Mouse (Mus musculus): ENCODE results near the gene Wscd2.

Gene Wscd2

DNA sequence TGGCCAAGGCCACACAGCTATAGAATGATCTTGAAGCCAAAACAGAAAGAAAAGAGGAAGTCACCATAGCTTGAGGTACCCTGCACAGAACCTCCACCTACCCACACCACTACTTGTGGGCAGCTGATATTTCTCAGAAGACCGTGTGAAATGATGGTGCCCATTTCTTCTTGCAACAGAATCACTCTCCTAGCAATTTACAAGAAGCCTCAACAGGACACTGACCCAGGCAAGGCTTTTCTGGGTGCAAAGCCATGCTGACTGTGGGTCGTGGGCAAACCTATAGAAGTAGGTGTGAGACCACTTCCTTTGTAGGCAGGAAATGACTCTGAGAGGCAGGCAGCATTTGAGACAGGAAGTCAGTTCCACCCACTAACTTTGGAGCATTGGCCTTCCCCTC, 49.3 kb downstream of the Wscd2 start:
- no peak for DNase-seq (ENCODE audit: low spot score in 2 of 2)

DNA sequence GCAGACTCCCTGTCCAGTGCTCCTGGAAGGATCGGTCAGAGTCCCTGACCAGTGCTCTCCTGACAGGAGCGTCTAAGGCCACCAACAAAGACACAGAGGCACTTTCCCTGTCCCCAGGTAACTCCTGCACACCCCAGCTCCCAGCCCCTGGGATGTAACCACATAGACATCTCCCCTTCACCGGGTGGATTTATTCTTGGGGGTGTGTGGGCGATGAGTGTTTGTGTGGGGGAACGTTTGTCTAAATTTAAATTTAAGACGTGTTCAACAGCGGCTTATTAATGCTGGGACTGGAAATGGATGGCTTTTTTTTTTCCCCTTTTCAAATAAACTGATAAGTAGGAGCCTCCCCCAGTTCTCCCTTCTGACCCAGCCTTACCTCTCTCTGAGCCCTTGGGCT, 49.7 kb downstream of the Wscd2 start:
- no peak for DNase-seq (ENCODE audit: low spot score in 2 of 2)

DNA sequence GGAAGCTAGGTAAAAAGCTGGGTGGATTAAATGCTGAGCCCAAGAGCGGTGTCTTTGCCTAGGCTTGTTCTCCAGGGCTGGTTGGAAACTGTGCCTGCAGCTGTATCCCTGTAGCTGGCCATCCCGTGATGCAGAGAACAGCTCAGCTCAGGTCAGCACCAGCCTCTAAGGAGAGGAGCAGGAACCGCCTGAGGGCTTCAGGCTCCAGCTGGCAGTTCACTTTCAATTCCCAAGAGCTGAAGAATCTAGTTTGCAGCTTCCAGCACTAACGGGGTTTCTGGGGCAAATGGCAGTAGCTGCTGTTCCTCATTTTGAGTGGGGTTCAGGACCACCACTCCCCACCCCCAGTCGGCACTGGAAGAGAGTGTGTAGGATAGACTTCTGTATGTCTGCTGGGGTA, 51.1 kb downstream of the Wscd2 start:
- no peak for DNase-seq (ENCODE audit: low spot score in 2 of 2)

DNA sequence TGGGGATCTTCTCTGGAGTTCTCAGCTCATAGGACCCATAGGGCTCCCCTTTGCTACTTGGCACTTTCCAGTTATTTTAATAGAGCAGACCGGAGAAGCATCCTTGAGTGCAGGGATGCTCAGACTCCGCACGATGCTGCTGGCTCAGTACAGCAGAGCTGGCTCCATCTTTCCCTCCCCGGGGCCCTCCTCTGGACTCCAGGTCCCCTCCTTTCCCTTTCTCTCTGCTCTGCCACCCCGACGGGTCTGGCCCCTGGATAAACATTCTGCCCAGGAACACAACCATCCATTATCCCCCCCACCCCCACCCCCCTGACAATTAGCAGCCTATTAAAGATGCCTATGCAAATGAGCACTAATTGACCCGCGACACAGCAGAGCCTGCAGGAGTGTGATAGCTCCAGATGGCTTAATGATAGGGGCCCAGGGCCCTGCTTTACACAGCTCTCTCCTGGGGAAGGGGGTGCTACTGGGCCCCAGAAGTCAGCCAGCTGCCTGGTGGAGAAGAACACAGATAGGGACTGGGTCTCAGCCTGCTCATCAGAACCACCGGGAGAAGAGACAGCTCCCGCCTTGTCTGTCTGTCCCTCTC, 52.8 kb downstream of the Wscd2 start:
- DNase-seq (ENCODE audit: low spot score in 2 of 2) = no peak

DNA sequence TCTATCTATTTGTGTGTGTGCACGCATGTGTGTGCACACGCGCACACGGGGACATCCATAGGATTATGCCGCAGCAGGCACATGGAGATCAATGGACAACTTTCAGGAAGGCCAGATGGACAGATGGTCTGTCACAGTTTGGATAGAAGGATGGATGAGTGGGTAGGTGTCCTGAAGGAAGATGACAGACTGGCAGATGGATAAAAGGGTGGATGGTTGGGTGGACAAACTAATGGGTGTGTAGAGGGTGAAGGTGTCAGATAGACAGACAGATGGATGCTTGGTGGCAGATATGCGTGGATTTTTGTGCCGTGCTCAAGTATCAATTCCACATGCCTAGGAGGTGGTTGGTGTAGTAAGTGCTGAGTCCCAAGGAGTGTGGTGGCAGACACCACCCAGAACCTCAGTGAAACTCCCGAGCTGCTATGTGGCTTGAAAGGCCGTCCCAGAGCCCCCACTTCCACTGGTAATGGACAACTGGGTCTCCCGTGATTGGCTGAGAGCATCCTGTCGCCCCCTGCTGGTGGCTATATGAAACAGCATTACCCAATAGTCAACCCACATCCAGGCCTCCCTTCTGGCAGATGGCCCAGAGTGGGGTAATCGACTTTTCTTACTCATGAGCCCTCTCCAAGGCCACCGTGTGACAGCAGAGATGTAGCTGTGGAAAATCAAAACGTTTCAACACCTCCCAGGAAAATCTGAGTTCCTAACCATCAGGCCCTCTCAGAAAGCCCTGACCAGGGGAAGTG, 58.0 kb downstream of the Wscd2 start:
- peak; percentile 37 to 43 for DNase-seq (ENCODE audit: low spot score in 2 of 2)

DNA sequence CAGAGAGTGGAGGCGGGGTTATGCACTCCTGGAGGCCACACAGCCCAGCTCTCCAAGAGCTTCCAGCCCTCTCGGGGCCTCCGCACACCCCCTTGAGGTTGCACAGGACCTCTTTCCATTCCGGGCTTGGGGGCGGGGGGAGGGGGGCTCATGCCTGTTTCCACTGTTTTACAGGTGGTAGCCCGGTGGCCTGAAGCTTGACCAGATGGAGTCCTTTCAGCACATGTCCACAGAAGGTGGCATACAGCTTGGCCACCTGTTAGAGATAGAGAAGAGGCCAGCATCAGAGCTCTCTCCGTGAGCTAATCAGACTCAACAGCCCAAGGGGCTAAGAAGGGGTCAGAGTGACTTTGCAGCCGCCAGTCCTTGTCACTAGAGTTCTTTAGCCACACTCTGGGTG, 60.1 kb downstream of the Wscd2 start:
- no peak for DNase-seq (ENCODE audit: low spot score in 2 of 2)

DNA sequence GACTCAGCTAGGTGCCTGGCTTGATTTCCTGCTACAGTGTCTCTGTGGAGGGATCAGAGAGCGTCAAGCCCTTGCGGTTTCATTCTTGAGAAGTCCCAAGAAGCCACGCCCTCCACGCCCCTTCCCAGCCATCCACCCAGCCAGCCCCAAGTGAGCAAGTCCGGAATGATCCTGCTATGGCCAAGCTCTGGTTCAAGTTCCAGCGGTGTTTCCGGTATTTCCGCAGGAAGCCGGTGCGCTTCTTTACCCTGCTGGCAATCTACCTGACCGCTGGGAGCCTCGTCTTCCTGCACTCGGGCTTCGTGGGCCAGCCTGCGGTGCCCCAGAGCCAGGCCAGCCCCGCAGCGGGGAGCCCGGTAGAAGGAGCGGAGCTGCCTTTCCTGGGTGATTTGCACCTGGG, 60.6 kb downstream of the Wscd2 start:
- no peak for DNase-seq (ENCODE audit: low spot score in 2 of 2)

DNA sequence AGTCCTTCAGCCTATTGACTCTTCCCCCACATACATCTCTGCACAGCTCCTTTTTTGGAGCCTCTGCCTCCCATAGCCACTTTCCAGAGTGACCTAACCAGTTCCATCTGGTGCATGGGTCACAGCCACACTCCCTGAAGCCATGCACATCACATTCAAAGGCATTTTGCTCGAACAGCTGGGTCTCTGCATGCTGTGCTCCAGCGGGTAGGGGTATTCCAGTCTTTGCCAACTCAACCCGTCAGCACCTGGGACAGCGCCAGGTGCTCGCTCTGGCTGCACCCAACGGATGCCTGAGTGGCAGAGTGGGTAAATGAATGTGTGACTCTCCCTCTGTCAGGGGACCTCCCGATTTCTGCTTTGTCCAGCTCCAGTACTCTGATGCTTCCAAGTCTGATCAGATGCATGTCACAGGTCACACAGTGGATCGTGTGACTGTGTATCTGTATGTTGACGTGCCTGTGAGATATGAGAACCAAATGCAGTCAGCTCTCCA, 63.3 kb downstream of the Wscd2 start:
- DNase-seq (ENCODE audit: low spot score in 2 of 2) = no peak

DNA sequence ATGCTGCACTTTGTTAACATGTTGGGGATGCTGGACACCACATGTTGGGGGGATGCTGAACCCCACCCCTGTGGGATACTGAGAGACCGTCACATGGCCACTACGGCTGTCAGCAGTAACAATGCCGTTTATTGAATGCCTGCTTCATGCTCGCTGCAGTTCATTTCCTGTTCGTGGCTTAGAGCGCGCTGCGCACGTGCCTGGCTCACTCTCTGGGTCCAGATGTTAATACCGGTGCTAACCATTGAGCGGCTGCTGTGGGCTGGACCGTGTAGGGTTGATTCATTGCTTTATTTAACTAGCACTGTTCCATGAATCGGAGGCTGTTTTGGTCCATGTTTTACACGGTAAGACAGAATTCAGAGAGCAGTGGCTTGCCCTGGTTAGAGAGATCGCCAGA, 64.0 kb downstream of the Wscd2 start:
- no peak for DNase-seq (ENCODE audit: low spot score in 2 of 2)

DNA sequence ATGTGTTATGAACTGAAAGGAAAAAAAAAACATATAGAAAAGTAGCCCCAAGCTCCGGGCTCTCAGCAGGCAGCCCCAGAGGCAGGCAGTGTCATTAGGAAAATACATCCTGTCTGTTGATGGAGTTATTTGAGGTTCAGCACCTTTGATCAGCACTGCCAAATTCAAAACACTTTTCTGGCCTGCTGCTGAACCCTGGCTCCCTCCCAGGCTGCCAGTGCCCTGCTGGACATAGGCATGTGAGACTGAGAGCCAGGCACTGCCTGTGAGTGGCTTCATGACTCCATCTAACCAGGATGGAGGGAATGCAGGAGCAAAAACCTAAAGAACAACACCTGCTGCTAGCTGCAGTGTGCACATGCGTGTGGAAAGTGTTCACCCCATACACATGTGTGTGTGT, 64.4 kb downstream of the Wscd2 start:
- no peak for DNase-seq (ENCODE audit: low spot score in 2 of 2)

DNA sequence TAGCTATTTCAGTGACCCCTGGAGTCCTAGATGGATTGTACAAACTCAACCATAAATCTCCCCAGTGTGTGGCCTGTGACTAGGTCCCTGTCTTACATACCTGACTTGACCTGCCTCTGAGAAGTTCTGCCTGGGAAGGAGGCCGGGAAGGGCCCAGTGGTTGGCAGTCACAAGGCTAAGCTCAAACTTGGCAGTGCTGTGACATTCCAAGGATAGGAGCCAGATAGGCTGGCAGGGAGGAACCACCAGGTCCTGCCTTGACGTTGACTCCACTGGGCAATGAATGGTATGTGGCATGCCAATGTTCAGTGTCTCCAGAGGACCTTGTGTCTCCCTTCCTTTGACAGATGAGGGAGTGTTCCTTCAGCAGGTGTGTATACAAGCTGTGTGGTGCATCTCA, 65.6 kb downstream of the Wscd2 start:
- no peak for DNase-seq (ENCODE audit: low spot score in 2 of 2)

DNA sequence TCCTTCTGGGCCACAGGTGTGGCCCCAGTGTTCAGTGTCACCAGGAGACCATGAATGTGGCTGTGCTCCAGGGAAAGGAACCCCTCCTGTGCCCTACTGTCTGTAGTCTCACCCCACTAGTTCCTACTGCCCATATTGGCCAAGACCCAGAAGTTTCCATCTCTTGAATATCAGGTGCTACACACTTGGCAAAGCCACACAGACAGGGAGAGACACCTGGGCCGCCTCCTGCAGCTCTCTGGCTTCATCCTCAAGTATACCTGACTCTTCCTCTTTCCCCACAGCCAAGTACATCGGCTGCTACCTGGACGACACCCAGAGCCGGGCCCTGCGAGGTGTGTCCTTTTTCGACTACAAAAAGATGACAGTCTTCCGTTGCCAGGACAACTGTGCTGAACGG, 67.9 kb downstream of the Wscd2 start:
- DNase-seq (ENCODE audit: low spot score in 2 of 2) = no peak

DNA sequence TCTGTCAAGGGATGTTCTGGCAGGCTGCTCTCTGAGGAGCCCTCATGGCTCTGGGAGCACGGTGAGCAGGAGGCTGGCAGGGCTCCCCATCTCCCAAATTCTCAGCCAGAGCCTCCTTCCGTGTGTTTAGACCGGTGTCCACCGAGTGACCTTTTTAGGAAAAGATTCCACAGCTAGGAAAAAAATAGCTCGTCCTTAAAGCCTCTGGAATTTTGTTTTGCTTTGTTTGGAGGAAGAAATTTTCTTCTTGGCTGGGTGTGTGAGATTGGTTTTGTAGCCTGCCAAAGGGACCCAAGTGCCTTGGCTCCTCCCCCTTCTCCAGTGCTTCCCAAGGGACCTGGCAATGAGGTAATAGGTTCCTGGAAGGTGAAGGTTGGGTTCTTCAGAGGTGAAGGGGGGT, 69.5 kb downstream of the Wscd2 start:
- DNase-seq (ENCODE audit: low spot score in 2 of 2) = no peak

DNA sequence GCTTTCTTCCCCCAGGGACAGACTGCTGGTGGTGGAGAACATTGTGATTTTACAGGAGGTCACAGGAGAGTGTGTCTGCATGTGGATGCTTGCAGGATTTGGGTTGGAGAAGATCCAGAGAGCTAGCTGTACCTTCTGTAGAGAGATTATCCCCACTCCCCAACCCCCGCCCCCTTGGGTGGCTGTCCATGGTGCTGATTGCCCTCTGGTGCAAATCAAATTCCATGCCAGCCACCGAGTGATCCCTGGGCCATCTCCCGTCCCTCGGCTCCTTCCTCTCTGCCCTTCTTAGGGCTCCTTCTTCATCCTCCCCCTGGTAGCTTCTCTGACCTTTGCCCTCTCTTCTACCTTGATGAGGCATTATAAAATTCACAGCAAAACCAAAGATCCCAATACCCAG, 74.3 kb downstream of the Wscd2 start:
- DNase-seq (ENCODE audit: low spot score in 2 of 2) = no peak

DNA sequence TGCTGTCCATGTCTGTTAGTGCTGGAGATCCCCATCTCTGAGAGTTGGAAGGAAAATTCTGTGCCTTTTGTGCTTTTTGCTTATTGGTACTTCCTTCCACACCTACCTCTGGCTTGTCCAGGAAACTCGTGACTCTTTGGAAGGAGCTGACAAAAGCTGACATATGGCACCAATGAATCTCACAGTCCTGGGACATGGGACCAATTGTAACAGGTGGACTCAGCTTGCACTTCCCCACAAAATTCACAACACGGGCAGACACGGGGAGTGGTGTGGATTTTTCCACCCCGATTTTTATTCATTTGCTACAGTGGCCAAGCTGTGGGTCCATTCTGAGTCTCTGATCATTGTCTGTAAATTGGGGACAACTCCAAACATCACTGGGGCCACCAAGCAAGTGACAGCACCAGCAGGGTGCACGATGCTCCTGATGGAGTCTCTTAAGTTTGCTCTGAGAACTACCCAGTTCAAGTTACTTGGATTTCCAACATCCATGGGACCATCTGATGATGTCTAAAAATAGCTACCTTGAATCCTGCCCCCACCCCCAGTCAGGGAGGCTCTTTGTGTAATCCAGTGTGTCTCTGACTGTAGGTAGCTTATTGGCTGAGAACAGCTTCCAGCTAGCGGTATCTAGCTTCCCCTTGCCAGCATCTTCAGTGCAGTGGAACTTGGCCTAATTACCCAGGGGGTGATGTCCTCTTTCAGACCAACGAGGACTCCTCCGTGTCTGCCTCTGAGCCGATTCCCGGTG, 75.1 kb downstream of the Wscd2 start:
- no peak for DNase-seq (ENCODE audit: low spot score in 2 of 2)

DNA sequence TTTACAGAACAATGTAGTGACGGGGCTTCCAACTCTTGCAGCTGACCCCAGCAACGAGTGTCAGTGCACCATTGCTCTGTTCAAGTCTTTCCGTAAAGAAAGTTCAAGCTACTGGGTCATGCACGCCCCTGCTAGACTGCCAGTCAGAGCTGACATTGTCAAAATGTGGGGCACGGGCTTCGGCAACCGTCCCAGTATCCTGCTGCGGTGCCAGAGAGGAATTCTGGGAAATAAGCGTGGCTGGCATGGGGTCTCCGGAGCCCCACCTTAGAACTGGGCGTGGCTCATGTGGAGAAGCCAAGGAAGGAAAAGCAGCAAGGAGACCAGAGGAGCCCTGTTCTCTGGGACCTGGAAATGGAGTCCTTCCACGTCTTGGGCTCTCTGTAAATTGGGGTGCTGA, 75.7 kb downstream of the Wscd2 start:
- no peak for DNase-seq (ENCODE audit: low spot score in 2 of 2)

DNA sequence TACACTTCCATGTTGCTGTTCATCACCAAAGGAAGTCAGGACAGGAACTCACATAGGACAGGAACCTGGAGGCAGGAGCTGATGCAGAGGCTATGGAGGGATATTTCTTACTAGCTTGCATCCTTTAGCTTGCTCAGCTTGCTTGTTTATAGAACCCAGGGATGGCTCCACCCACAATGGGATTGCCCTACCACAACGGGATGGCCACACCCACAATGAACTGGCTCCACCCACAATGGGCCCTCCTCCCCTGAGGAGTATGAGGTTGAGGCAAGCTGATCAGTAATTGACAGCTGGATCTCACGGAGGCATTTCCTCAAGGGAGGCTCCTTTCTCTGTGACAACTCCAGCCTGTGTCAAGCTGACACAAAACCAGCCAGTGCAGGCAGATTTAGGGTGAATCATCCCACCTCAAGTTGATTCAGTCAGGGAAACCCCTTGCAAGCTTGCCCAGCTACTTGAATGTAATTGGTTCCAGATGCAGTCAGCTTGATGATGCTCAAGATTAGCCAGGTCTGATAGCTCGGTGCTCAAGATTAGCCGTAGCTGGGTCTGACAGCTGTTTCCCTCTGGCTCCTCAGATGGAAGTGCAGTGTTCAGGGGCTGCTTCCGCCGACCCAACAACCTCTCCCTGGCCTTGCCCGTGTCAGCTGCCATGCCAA, 80.1 kb downstream of the Wscd2 start:
- no peak for DNase-seq (ENCODE audit: low spot score in 2 of 2)

DNA sequence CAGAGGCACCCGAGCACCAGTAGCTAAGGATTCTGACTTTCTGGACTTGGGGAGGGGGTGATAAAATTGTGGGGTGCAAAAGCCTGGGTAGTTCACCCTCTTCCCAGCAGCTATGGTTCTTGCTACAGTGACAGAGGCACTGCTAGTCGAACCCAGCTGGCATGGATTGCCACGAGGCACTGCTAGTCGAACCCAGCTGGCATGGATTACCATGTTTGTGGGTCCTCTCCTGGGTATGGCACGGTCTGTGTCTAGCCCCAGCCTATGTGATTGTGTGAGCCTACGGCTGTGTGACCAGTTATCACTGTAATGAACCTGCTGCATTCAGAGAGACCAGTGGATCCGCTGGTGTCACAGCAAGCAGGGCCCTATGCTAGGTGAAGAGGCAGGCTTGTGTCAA, 87.4 kb downstream of the Wscd2 start:
- no peak for DNase-seq (ENCODE audit: low spot score in 2 of 2)

DNA sequence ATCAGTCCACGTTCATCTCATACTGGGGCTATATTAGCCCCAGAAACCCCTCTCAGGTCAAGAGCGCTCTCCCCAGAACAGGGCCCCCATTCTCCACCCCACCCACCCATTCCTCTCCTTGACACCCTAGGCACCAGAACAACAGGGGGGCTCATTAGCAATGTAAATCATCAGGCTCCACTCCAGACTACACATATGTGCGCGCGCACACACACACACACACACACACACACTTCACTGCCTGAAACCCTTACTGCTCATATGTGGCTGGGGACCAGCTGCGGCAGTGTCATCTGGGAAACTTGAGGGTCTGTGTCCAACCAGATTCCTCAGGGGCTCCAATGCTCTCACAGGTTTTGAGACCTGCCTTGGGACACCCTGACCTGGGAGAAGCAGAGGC, 88.3 kb downstream of the Wscd2 start:
- no peak for DNase-seq (ENCODE audit: low spot score in 2 of 2)

DNA sequence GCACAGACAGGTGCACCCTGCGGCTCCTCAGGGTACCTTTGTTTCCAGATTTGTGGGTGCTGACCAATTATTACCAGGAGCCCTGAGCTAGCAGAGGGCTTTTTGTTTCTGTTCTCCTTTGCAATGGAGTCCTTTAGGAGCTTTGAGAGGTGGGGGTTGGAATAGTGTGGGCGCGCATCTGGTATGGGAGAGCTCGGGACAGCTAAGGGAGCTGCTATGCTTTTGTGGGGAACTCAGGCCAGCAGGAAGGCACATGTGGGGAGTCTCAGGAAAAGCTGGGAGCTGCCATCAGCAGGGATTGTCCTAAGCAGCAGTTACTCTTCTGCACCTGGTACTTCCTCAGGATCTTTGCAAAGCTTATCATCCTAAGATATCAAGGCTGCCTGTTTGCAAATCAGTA, 89.0 kb downstream of the Wscd2 start:
- DNase-seq (ENCODE audit: low spot score in 2 of 2) = no peak

DNA sequence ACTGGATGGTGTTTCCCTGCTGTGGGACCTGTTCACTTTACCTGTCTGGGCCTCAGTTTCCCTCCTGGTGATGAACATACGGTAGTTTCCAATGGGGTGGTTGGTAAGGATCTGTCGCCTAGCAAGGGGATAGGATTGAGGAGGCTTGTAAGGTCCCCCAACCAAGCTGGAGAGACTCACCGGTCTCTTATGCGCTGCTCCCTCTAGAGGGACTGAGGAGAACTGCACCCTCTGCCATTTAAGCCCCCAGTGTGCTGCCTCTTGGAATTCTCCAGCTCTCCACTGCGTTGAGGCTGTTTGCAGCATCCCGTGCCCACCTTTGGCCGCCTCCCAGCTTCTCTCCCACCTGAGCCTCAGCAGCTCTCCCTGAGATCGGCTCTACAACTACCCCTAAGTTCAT, 90.1 kb downstream of the Wscd2 start:
- DNase-seq (ENCODE audit: low spot score in 2 of 2) = no peak

DNA sequence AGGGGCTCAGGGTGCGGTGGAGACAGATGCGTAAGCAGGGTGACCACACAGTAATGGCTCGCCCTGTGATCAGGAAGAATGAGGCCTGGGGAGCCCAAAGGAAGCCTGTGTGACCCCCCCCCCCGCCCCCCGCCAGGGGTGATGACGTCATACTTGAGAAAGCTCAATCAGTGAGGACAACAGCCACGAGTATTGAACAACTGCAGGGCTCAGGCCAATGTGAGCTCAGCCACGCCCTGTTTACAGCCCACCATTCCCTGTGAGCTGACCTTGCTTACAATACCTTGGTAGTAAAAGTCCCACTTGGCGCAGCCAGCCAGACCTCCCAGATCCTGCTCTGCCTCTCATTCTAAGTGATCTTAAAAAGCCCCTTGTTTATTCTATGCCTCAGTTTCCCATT, 90.7 kb downstream of the Wscd2 start:
- no peak for DNase-seq (ENCODE audit: low spot score in 2 of 2)

All from frontal cortex, postnatal 25 days (tissue).